Mouse (Mus musculus): Measurements from ENCODE around the gene Tbc1d7.

The Tbc1d7 gene

DNA sequence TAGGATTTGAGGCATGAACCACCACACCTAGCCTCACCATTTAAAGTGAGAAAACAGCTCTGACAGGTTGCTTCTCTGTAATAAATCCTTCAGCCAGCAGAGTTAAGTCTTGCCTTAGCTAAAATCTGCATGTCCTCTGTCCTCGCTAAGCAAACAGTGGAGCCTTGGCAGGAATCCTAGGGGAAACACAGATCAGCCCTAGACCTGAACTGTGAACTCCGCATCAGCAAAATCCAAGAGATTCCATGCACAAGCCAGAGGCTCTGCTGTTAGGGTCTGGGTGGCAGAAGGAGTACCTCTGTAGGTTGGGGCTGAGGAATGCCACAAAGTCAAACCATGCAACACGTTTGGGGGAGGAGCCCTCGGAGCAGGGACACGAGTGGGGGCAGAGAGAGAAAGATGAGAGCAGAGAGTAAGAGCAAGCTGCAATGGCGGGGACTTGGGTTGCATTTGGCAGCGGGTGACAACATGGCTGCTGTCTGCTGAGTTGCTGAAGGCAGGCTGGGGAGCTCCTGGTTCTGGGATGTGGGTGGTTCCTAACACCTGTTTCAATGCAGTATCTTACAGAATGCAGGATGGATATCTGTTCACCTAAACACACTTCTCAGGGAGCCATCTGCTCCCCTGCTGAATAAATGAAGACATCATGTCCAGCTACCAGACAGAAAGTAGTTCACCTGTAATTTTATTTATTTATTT, 26.4 kb downstream of the Tbc1d7 start:
- DNase-seq (ENCODE audit: low read depth in 2 of 2, low spot score in 2 of 2) = no peak

DNA sequence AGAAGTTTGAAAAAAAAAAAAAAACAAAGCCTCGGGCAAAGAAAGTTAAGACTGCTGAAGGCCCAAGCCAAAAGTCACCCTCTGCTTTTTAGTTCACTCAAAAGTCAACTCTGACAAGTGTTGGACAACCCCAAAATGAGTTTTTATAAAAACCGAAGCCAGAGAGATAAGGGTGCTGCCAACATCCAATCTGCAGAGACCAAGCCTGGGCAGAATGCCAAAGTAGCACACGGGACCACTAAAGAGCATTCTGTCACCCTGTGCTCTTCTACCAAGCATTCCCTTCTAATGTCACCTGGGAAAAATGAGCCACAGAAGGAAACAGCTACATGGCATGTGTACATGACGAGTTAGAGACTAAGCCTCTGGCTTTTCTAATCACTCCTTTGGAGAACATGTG, 36.8 kb downstream of the Tbc1d7 start:
- no peak for DNase-seq (ENCODE audit: low read depth in 2 of 2, low spot score in 2 of 2)

DNA sequence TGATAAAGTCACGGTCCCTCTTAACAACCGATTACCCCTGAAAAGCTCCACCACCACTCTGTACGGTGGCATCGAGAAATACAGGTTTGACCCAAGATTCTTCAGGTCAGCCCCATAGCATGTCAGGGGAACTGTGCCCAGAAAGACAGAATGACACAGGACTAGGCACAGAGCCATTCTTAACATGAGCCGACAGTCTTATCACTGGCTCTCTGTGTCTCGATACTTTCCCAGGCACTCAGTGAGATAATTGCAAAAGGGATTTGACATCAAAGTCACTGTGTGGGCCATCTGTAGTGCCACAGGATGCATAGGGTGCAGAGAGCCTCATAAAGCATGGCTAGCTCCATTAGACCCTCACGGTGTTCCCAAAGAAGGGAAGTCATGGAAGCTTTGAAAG, 37.9 kb downstream of the Tbc1d7 start:
- no peak for DNase-seq (ENCODE audit: low read depth in 2 of 2, low spot score in 2 of 2)

DNA sequence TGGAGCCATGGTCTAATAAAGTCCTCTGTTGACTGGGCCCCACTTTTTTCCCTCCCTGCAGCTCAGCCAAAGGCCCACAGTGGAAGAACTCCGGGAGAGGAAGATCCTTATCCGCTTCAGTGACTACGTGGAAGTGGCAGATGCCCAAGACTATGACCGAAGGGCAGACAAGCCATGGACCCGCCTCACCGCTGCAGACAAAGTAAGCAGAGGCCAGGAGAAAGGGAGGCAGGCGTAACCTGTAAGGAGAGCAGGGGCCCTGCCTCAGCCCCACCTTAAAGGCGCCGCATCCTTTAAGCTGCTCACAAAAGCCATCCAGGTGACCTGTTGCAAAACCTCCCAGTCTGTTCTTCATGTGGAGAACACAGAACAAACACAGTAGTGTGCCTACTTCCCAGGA, 38.4 kb downstream of the Tbc1d7 start:
- DNase-seq (ENCODE audit: low read depth in 2 of 2, low spot score in 2 of 2) = no peak

DNA sequence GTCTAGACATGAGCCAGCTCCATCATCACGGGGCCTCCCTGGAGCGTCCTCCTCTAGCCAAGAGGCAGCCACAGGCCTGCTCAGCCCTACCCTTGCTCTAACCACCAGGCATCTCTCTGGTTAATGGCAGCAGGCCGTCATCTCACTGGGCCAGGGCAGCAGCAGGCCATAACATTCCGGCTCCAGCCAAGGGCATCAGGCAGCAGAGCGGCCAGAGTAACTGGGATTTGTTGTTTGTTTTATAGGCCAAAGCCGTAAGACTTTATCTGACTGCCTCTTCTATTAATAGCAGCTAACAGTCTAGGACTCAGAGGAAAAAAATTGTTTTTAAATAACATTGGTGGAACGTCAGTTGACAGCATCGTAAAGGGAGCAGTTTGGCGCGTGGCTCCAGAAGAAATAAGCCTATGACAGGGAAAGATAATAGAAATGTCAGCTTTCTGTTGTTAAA, 39.5 kb downstream of the Tbc1d7 start:
- no peak for DNase-seq (ENCODE audit: low read depth in 2 of 2, low spot score in 2 of 2)

DNA sequence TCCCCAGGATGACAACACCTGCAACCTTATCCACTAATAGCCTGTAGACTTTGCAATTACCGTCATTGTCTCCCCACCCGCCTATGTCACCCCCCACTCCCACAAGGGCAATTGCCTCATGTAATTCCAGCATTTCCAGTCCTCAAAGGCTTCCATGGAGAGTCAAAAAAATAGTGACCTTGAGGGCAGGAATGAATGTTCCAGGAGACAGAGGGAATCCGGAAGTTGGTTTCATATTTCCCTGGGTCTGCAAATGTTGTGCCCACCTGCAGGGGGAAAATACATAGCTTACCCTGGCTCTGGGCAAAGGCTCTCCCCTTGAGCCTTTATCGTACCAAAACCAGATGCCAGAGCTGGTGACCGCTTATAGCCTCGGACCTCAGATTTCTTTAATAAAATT, 41.1 kb downstream of the Tbc1d7 start:
- no peak for DNase-seq (ENCODE audit: low read depth in 2 of 2, low spot score in 2 of 2)

DNA sequence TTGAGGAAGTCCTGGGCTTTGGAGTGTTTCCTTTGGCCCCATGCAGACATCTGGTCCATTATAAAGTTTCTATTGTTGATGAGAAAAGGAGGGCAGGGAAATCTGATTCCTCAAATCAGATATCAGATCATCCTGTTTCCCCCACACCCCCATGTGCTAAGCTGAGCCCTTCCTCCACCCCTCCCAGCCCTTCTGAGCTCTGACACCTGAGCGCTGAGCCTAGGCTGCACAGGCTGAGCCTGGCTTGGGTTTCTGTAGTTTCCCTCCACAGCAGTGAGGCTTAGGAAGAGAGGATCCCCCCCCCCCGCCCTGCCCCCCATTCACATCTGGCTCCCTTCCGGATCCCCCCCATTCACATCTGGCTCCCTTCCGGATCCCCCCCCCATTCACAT, 46.6 kb downstream of the Tbc1d7 start:
- no peak for DNase-seq (ENCODE audit: low read depth in 2 of 2, low spot score in 2 of 2)

DNA sequence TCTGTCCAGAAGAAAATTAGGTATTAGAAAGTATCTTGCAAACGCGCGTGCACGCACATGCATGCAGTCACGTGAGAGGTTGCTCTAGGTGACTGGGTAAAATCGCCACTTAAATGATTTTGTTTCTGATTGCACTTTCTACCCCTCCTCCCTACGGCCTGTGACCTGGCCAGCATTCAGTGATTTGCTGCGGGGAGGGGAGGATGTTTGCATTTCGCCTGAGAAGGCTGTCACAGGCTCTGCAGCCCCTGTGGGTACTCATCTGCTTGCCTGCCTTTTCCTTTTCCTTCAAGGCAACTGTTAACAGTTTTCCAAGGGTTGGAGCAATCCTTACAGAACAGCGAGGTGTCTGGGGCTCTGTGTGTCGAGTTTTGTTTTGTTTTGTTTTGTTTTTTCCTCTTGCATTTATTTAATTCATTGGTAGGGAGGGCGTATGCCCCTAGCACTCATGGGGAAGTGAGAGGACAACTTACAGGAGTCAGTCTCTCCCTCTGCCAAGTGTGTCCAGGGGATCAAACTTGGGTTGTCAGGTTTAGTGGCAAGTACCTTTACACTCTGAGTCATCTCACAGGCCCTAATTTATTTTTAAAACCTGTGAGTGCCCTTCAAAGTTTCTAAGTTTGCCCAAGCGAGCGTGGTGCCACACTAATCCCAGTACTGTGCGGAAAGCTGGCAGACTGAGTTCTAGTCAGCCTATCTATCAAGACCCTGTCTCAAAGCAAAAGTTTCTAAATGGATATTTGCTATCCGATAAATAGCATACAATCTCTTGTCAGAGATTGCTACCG, 47.2 kb downstream of the Tbc1d7 start:
- DNase-seq (ENCODE audit: low read depth in 2 of 2, low spot score in 2 of 2) = no peak

DNA sequence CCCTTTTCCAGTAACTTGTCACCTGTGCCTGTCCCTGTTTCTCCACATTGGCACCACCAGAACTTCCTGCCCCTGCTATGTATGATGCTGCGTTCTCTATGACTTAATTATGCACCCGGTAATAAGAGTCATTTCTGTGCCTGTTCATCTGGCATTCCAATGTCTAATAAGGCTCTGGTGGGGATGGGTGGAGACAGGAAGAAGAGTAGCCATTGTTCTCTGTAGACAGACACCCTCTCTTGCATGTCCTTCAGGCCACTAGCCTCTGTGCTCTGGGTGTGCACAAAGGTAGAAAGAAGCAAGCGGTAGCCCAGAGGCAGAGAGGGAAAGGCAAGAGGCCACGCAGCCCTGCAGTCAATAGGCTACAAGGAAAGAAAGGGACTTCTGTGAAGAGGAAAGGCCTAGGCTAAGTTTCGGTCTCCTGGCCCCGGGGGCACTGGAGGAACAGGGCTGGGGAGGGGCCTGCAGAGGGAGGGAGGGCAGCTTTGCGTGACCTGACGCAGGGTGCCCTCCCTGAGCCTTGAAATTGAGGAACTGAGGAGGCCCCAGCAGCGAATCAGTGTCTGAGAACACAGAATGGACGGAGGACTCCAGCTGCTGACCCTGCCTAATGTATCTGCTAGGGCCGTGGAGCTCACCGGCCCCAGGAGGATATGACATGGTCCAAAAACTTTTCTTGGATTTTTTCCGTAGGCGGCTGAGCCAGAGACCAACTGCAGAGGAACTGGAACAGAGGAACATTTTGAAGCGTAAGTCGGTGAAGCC, 48.8 kb downstream of the Tbc1d7 start:
- DNase-seq (ENCODE audit: low read depth in 2 of 2, low spot score in 2 of 2) = no peak

DNA sequence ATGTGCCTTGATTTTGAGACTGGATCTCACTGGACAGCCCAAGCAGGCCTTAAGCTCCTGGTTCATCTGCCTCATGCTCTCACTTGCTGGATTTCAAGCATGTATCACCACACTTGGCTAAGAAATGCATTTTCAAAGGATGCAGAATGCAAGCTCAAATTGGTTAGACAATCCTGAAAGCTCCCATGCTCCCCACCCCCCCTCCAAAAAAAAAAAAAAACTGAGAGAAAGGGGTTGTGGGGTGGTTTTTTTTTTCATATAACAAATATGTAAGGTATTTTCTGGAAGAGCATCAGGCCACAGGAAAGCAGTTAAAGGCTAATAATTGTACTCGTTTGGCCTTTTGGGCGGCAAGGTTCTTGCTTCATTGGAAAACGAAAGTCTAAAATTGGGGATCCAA, 58.2 kb downstream of the Tbc1d7 start:
- no peak for DNase-seq (ENCODE audit: low read depth in 2 of 2, low spot score in 2 of 2)

DNA sequence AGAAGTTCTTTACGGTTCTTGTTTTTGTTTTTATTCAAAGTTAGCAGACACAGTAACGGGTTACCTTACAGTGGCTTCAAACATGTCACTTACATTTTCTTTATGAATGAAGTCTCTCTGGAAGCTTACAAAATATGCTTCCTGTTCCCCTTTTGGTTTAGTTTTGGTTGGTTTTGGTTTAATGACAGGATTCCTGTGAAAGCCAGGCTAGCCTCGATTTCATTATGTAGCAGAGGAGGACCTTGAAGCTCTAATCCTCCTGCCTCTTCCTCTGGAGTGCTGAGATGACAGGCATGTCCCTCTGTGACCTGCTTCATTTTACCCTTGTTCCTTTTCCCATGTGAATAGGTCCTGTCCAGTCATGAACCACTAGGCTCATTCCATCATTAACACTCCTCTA, 58.6 kb downstream of the Tbc1d7 start:
- DNase-seq (ENCODE audit: low read depth in 2 of 2, low spot score in 2 of 2) = no peak

DNA sequence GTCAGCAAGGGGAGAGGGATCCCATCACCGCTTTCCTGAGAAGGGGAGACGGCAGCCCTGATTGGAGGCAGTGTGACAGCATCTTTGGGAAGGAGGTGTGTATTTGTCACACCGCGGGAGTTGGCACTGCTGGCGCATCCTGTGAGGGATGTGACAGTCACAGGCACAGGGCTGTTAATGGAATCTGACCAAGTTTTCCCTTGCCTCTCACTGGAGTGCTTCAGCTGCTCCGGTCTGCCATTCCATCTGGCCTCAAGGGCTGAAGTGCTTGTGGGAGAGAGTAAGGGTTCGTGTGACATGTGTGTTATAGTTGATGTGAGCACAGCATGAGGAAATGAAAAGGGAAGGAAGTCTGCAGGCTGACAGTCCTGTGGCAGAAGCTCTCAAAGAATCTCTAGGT, 59.0 kb downstream of the Tbc1d7 start:
- DNase-seq (ENCODE audit: low read depth in 2 of 2, low spot score in 2 of 2) = no peak

DNA sequence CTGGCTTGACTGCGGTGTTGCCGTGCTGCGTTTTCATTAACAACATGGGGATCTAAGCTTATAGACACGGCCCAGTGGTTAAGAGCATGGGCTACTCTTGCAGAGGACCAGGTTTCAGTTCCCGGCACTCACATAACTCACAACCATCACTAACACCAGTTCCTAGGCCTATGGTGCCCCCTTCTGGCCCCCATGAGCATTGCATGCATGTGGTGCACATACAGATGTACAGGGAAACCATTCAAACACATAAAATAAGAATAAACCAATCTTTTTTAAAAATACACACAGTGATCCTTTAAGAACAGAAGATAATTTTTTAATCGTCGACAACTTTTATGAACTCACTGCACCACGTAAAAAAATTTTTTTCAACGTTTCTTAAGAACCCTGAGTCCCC, 66.8 kb downstream of the Tbc1d7 start:
- no peak for DNase-seq (ENCODE audit: low read depth in 2 of 2, low spot score in 2 of 2)

DNA sequence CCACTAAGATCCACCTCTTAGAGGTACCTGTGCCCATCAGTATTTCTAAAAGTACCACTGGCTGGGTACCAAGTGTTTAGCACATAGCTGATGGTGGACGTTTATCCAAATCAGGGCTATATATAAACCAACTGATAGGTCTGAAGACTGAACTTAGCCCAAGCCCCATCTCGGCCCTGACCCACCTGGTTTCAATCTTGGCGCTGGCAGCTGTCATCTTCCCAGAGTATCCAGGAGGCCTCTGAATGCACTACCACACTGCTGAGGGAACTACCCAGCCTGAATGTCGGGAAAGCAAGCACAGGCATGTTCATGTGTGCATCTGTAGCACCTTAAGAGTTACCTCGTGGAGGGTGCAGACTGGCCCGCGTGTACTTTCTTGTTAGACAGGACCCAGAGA, 68.4 kb downstream of the Tbc1d7 start:
- no peak for DNase-seq (ENCODE audit: low read depth in 2 of 2, low spot score in 2 of 2)
